Mouse (Mus musculus) hindbrain, embryonic 10.5 days (tissue): ENCODE measurements around the gene Mtch1. TPM values are rescaled to one million over a fixed set of nuclear protein-coding genes. Genes with fewer than 3 reads are reported as not detected.
A peak's percentile ranks its signal among the peaks of the same experiment; 100 is the strongest.
"Not testable (repeated sequence)": the region's sequence is repeated elsewhere in the genome, so short reads cannot be mapped to it uniquely, and the experiment has no call there.

Experiments
- DNase-seq: peaks from one replicate; pipeline ENCODE4 v3.0.0-alpha.2; 2017; ENCODE audit warnings: low spot score
- H3K27ac ChIP-seq: fragments of 300-500 bp; sonication (generic); 2 replicates; pipeline ENCODE4 v1.5.1; 2016; ENCODE audit warnings: mild to moderate bottlenecking, moderate library complexity
- H3K27me3 ChIP-seq: fragments of 300-500 bp; sonication (generic); 2 replicates; pipeline ENCODE4 v1.6.1; 2016; ENCODE audit warnings: mild to moderate bottlenecking; ENCODE audit not compliant: poor library complexity, insufficient read depth, severe bottlenecking
- H3K36me3 ChIP-seq: fragments of 300-500 bp; sonication (generic); 2 replicates; pipeline ENCODE4 v1.6.1; 2016; ENCODE audit warnings: mild to moderate bottlenecking, moderate library complexity
- H3K4me1 ChIP-seq: fragments of 300-500 bp; sonication (generic); replicated peaks from 2 replicates; pipeline ENCODE4 v1.6.1; 2016; ENCODE audit warnings: mild to moderate bottlenecking
- H3K4me3 ChIP-seq: fragments of 300-500 bp; sonication (generic); 2 replicates; pipeline ENCODE4 v1.5.1; 2016; ENCODE audit warnings: mild to moderate bottlenecking, moderate library complexity
- H3K9me3 ChIP-seq: fragments of 300-500 bp; sonication (generic); 2 replicates; pipeline ENCODE4 v1.6.1; 2016; ENCODE audit warnings: mild to moderate bottlenecking, moderate library complexity
- WGBS: fragments of 180-500 bp; shearing (Covaris S2); methylation state at CpG from one replicate; pipeline ENCODE4 v1.1.7; 2016; 5-methylcytosine and 5-hydroxymethylcytosine counted together
- polyA plus RNA-seq: library from polyadenylated mRNA; unstranded; fragments of >200 nt; fragmentation: Nextera tagmentation; extraction: Ambion mirVana; gene quantifications from 2 replicates; pipeline ENCODE4 v1.2.1, GENCODE M21; 2016

Gene Mtch1
- polyA plus RNA-seq, 1 experiment from 2014 or later: 391 TPM

- Histone ChIP-seq H3K9me3 (no peaks in the 10 kb centered on the region), H3K27ac (peak overlapping the region; percentile 95), H3K36me3 (no peaks in the 10 kb centered on the region), H3K4me3 (peak overlapping the region; percentile 53), H3K4me1 (peaks cover 49% of the 10 kb centered on the region), H3K27me3 (no peaks in the 10 kb centered on the region)
- peak; percentile 89 for DNase-seq
- 1% methylated on average over 11 of the region's 11 CpGs for WGBS
These were observed 8.7 kb upstream of the Mtch1 start for GRCm38 (mm10) chr17:29356479-29356856.

GRCm38 (mm10) chr17:29355841-29356478 lies 8.2 kb upstream of the Mtch1 start:
- no peaks in the 10 kb centered on the region for H3K27me3 ChIP-seq
- no peaks in the 10 kb centered on the region for H3K36me3 ChIP-seq
- no peak for DNase-seq
- H3K4me1 ChIP-seq: peaks cover 44% of the 10 kb centered on the region
- H3K4me3 ChIP-seq: peak overlapping the region; percentile 53
- H3K27ac ChIP-seq: peak overlapping the region; percentile 95
- 21% methylated on average over 17 of the region's 17 CpGs for WGBS
- no peaks in the 10 kb centered on the region for H3K9me3 ChIP-seq

- peak; percentile 82 for DNase-seq
- no peaks in the 10 kb centered on the region for H3K27me3 ChIP-seq
- WGBS: 32% methylated on average over 5 of the region's 5 CpGs
- no peaks in the 10 kb centered on the region for H3K9me3 ChIP-seq
- no peaks in the 10 kb centered on the region for H3K36me3 ChIP-seq
- peaks cover 39% of the 10 kb centered on the region for H3K4me1 ChIP-seq
- H3K4me3 ChIP-seq: peak overlapping the region; percentile 53
- H3K27ac ChIP-seq: peak overlapping the region; percentile 95
These were observed 7.7 kb upstream of the Mtch1 start for GRCm38 (mm10) chr17:29355461-29355840.

DNA sequence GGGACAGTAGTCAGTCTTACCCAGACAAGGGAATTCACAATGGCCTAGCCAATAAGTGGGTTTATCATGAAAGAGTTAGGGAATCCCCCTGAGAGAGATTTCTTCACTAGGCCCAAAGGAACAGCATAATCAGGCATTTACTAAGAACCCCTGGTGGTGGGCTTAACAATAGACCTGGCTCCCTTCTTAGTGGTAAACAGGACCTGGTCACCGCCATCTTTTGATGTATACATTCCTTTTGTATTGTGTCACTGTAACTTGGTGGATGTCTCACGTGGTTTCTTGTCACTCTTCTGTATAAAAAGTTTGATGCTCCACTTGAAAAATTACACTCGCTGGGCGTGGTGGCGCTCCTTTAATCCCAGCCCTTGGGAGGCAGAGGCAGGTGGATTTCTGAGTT lies 3.3 kb upstream of the Mtch1 start:
- WGBS: 69% methylated on average over 5 of the region's 5 CpGs
- not testable (repeated sequence) for H3K27ac ChIP-seq, H3K36me3 ChIP-seq, DNase-seq, H3K27me3 ChIP-seq, H3K9me3 ChIP-seq, H3K4me3 ChIP-seq
- peaks cover 36% of the 10 kb centered on the region for H3K4me1 ChIP-seq

- Histone ChIP-seq H3K27me3 (no peaks in the 10 kb centered on the region), H3K36me3 (peaks cover 16% of the 10 kb centered on the region), H3K27ac (no peak overlapping the region), H3K4me3 (no peak overlapping the region), H3K9me3 (no peaks in the 10 kb centered on the region), H3K4me1 (peaks cover 29% of the 10 kb centered on the region)
- DNase-seq: no peak
- WGBS: 78% methylated on average over 2 of the region's 2 CpGs
These were observed 1.3 kb upstream of the Mtch1 start for GRCm38 (mm10) chr17:29348996-29349395.

DNA sequence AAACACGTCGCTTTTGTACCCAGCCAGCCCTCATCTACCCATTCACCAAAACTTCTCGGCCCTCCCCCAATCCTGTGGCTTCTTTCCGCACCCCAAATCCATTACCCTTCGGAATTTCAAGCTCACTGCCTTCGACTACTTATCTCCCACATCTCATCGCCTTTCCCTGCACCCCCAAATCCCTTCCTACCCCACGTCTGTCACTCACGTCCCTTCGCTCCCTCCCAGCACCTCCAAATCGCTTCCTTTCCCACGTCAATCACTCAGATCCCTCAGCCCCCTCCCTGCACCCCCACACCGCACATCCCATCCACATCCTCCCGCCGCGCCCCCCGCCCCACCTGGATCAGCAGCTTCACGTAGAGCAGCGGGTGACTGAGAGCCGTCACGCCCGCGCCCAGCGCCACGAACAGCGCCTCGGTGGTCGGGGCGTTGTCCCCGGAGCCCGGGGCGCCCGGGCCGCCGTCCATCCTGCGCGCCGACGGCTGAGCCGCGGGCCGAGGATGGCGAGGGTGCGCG lies 549 bp downstream of the Mtch1 start:
- DNase-seq: no peak
- Histone ChIP-seq H3K27me3 (no peaks in the 10 kb centered on the region), H3K4me3 (peak overlapping the region; percentile 99), H3K4me1 (peaks cover 41% of the 10 kb centered on the region), H3K27ac (peak overlapping the region; percentile 96), H3K36me3 (peaks cover 34% of the 10 kb centered on the region), H3K9me3 (no peaks in the 10 kb centered on the region)
- WGBS: under 1% methylated on average over 45 of the region's 45 CpGs

DNA sequence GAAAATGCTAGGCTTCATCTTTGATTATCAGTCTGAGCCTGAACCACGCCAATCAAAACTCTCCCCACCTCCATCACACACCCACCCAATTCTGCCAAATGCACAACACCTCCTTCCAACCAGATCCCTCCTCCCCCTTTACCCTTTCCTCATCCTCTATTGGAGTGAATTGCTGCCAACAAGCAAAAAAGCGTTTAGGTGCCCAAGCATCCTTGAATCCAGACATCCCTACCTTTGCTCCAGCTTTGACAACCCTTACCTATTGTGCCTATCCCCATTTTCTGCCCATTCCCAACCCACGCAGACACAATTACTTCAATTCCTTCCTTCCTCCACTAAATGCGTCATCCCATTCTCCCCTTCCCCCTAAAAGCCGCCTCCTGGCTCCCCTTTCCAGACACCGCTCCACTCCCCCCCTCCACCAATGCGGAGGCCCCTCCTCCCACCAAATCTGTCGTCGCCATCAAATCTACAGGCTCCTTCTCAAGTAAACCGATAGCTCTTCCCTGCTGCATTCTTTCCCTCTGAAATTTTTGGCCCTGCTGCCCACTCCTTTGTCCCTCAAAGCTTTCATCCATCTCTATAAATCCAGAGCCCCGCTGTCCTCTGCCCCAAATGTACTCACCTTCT lies 1.1 kb downstream of the Mtch1 start:
- DNase-seq: peak; percentile 58

DNA sequence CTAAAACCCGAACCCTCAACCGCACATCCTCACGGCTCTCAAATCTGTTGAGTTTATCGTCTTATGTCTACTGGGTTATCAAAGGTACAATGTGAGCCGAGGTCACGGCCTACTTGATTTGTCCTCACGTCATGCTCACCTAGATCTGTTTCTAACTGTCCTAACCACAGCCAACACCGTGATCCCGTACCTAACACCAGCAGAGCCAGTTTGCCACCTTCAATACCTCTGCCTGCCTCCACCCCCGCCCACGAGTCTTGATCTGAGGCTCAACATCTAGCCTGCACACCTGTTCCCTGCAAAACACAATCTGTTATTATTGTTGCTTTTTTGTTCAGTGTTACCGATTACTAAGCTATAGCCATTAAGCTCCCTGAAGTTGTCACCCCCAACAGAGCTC lies 2.5 kb downstream of the Mtch1 start:
- Histone ChIP-seq H3K4me3 (peak overlapping the region; percentile 99; the same call in 1 of the 2 replicates), H3K9me3 (no peaks in the 10 kb centered on the region), H3K36me3 (peaks cover 52% of the 10 kb centered on the region), H3K4me1 (peaks cover 56% of the 10 kb centered on the region), H3K27ac (no peak overlapping the region), H3K27me3 (no peaks in the 10 kb centered on the region)
- DNase-seq: no peak
- WGBS: 95% methylated on average over 12 of the region's 12 CpGs

More for the DNA sequence above, 1.1 kb downstream of the Mtch1 start:
- Histone ChIP-seq H3K4me1 (peaks cover 47% of the 10 kb centered on the region), H3K27me3 (no peaks in the 10 kb centered on the region), H3K27ac (peak overlapping the region; percentile 96), H3K9me3 (no peaks in the 10 kb centered on the region), H3K36me3 (peaks cover 40% of the 10 kb centered on the region), H3K4me3 (peak overlapping the region; percentile 99)
- WGBS: 6% methylated on average over 11 of the region's 11 CpGs

DNA sequence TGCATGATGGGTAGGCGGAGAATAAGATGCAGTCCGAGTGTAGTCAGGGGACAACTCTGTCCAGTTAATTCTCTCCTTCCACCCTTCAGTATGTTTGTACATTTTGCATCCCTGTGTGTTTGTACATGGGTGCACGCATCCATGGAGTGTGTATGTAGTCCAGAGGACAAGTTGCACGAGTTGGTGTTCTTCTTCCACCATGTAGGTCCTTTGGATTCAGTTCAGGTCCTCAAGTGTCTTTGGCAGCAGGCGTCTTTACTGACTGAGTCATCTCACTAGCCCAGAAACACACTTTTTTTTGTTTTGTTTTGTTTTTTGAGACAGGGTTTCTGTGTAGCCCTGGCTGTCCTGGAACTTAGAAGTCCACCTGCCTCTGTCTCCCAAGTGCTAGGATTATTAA lies 4.5 kb downstream of the Mtch1 start:
- H3K9me3 ChIP-seq: no peaks in the 10 kb centered on the region
- peaks cover 54% of the 10 kb centered on the region for H3K4me1 ChIP-seq
- H3K27me3 ChIP-seq: no peaks in the 10 kb centered on the region
- DNase-seq: no peak
- peaks cover 73% of the 10 kb centered on the region for H3K36me3 ChIP-seq
- H3K27ac ChIP-seq: no peak overlapping the region
- 92% methylated on average over 5 of the region's 5 CpGs for whole genome bisulfite sequencing
- no peak overlapping the region for H3K4me3 ChIP-seq

DNA sequence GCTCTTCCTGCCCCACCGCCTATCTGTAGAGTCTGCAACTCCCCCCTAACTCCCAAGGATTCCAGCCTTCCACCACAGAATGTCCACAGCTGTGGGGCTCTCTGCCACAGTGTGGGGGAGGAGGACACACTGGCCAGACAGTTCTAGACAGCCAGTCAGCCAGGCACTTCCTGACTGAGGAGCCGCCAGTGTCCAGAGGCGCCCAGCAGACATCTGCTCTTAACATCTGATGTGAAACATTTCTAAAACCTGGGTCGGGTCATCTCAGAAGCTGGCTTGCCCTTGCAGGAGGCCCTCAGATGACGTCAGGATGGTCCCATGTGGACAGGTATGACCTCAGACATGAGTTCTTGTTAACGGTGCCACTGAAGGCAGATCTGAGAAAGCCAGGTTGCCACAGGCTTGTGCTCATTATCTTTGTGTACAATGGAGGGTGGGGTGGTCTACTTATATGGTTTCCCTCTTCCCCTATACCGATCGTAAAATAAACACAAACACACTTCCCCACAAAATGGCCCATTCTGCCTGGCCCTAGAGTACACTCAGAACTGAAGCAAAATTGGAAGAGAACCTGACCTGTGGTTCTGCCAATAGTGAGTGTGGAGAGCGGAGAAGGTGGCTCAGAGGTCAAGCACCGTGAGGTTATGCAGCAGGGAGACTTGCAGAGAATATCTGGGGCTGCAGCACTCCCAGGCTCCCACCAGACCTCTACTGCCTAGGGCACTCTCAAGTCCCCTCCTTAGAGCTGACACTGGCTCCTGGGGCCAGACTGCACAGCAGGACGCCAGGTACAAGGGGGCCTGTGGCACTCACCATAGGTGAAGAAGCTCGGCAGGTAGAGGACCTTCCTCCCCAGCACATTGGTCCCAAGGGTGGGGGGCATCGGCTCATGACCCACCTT lies 5.5 kb downstream of the Mtch1 start:
- Histone ChIP-seq H3K36me3 (peaks cover 82% of the 10 kb centered on the region), H3K4me3 (peak overlapping the region; percentile 23; the same call in 1 of the 2 replicates), H3K27me3 (no peaks in the 10 kb centered on the region), H3K4me1 (peaks cover 48% of the 10 kb centered on the region), H3K9me3 (no peaks in the 10 kb centered on the region), H3K27ac (peak overlapping the region; percentile 79)
- 44% methylated on average over 13 of the region's 13 CpGs for WGBS
- DNase-seq: peak; percentile 30

GRCm38 (mm10) chr17:29341591-29342003 lies 6.1 kb downstream of the Mtch1 start:
- H3K4me1 ChIP-seq: peaks cover 44% of the 10 kb centered on the region
- H3K4me3 ChIP-seq: peak overlapping the region; percentile 24; the same call in 1 of the 2 replicates
- H3K27me3 ChIP-seq: no peaks in the 10 kb centered on the region
- peaks cover 89% of the 10 kb centered on the region for H3K36me3 ChIP-seq
- H3K9me3 ChIP-seq: no peaks in the 10 kb centered on the region
- 22% methylated on average over 9 of the region's 9 CpGs for WGBS
- H3K27ac ChIP-seq: peak overlapping the region; percentile 79
- DNase-seq: peak; percentile 36

- Histone ChIP-seq H3K9me3 (no peaks in the 10 kb centered on the region), H3K4me3 (no peak overlapping the region), H3K27ac (no peak overlapping the region; the same call in 1 of the 2 replicates), H3K27me3 (no peaks in the 10 kb centered on the region), H3K36me3 (peaks cover 97% of the 10 kb centered on the region), H3K4me1 (peaks cover 35% of the 10 kb centered on the region)
- WGBS: 88% methylated on average over 18 of the region's 18 CpGs
- no peak for DNase-seq
These were observed 7.1 kb downstream of the Mtch1 start for GRCm38 (mm10) chr17:29340406-29341261.
